ENCODE assay signal across 18 mouse cellular contexts in the genomic region with DNA sequence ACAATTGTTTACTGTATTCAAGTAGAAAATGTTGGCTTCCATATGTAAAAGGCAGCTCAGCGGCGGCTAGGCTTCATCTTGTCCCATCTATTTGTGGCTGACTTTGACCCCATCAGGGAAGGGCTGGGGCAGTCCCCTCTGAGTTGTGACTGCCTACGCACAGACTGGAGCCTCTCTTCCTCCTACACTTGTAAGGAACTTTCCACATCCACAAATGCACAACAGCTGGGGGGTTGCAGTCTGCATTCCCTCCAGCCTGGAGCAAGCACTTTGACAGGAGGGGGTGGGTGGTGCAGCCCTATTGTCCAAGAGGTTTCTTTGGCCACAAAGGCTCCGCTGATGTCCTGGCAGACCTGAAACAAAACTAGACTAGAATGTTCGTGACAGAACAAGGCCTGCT.
DNase-seq lines count a peak whose midpoint lies in the region; ATAC-seq and TF ChIP-seq lines count a peak whose summit lies in the region.
"Had no signal": no experiment of that assay in that cellular context is flagged by ENCODE, and none has a peak within 500 bp of the region (broad histone marks: within the 10 kb centered on the region; RNA-seq: fewer than 3 reads in every experiment).

No protein-coding gene starts in this region.

- H3K9ac ChIP-seq in heart, embryonic 11.5 days (ENCODE audit: low read depth, low read length) = no peak overlapping the region
- H3K9ac ChIP-seq in ES-E14 (ENCODE audit: insufficient read depth, low read depth, low read length, poor library complexity, severe bottlenecking) = no peak overlapping the region
- H3K9ac ChIP-seq: embryonic facial prominence, embryonic 13.5 days had no signal

- ATAC-seq in heart, embryonic 11.5 days (replicated peaks; ENCODE audit: insufficient number of reproducible peaks, low FRiP score, low TSS enrichment) = no peak
- ATAC-seq: forebrain, embryonic 14.5 days had no signal

- no peak overlapping the region for H3K4me2 ChIP-seq in heart, embryonic 11.5 days
- H3K4me2 ChIP-seq: embryonic facial prominence, embryonic 13.5 days had no signal

- no peak overlapping the region for H3K4me3 ChIP-seq in heart, embryonic 11.5 days (ENCODE audit: low read depth, low read length)
- no peak overlapping the region for H3K4me3 ChIP-seq in ES-E14 (ENCODE audit: insufficient read depth in 1 of 2, low read depth in 1 of 2, low read length in 2 of 2, poor library complexity in 1 of 2, severe bottlenecking in 1 of 2)
- H3K4me3 ChIP-seq: embryonic facial prominence, embryonic 13.5 days; erythroblast, embryonic 14.5 days; gastrocnemius, adult 2 months; midbrain, embryonic 10.5 days had no signal

- 0 out of 2 replicates have a peak, but pooled peaks cover 2% of the 10 kb centered on the region for H3K27me3 ChIP-seq in heart, embryonic 11.5 days (ENCODE audit: control insufficient read depth, insufficient read depth, low read length)
- H3K27me3 ChIP-seq: embryonic facial prominence, embryonic 13.5 days had no signal

- peak; percentile 27 to 36 for DNase-seq in heart, postnatal 10 days
- DNase-seq in kidney, postnatal 10 days = peak; percentile 43
- DNase-seq in kidney, adult 8-10 months = no peak
- DNase-seq in ES-E14 (ENCODE audit: low read depth, low spot score) (no peak), liver (no peak)
- no peak for DNase-seq in neural tube, embryonic 10.5 days (ENCODE audit: extremely low spot score, low spot score)
- DNase-seq: adrenal gland, postnatal 14 days; cerebellum, adult 2 months; cerebellum, postnatal 25 days; gastrocnemius, adult 2 months; kidney, adult 11 months; left cerebral cortex, postnatal 4 days; thymus, adult 2 months had no signal

- in situ Hi-C loops in ES-E14 (cut with MboI; ENCODE audit: low sequenced_read_pairs in 2 of 2, unreplicated experiment in 2 of 2) = no loop called here

- intact Hi-C loops in heart, postnatal 10 days (cut with DNase I) = no loop called here

- H3K36me3 ChIP-seq in heart, embryonic 11.5 days (ENCODE audit: control insufficient read depth, insufficient read depth, low read length) = no peaks in the 10 kb centered on the region
- no peaks in the 10 kb centered on the region for H3K36me3 ChIP-seq in ES-E14 (ENCODE audit: control insufficient read depth, insufficient read depth, low read length, poor library complexity, severe bottlenecking)
- H3K36me3 ChIP-seq: embryonic facial prominence, embryonic 13.5 days; midbrain, embryonic 10.5 days had no signal

- peaks cover 12% of the 10 kb centered on the region; the same call in 1 of the 2 replicates for H3K4me1 ChIP-seq in heart, embryonic 11.5 days (ENCODE audit: control insufficient read depth, insufficient read depth, low read length)
- peaks cover 13 to 21% of the 10 kb centered on the region in 2 experiments for H3K4me1 ChIP-seq in ES-E14 (ENCODE audit: control insufficient read depth in 2 of 2, insufficient read depth in 2 of 2, low read length in 2 of 2, poor library complexity in 1 of 2)

- H3K9me3 ChIP-seq in heart, embryonic 11.5 days (replicated peaks; ENCODE audit: control insufficient read depth, low read length) = no peaks in the 10 kb centered on the region
- H3K9me3 ChIP-seq in ES-E14 (ENCODE audit: control insufficient read depth, insufficient read depth, low read depth, low read length) = no peaks in the 10 kb centered on the region
- H3K9me3 ChIP-seq: embryonic facial prominence, embryonic 13.5 days had no signal

- WGBS in heart, embryonic 11.5 days (ENCODE audit: insufficient replicate concordance) = 74% methylated on average over 5 of the region's 5 CpGs

- no peak overlapping the region for H3K27ac ChIP-seq in heart, embryonic 11.5 days (ENCODE audit: low read depth, low read length)
- 0 out of 2 replicates have a peak overlapping the region, but pooled peaks have one; percentile 24 for H3K27ac ChIP-seq in ES-E14 (ENCODE audit: insufficient read depth, low read depth, low read length, poor library complexity, severe bottlenecking)
- H3K27ac ChIP-seq: embryonic facial prominence, embryonic 13.5 days; gastrocnemius, adult 2 months had no signal

TF ChIP-seq in ES-E14, 5 proteins besides CTCF, POLR2A, EP300 and RAD21:
- no peak for TF ChIP-seq ZC3H11A (IDR thresholded peaks at IDR 0.05; ENCODE audit: borderline replicate concordance, low read depth, low read length)
- TF ChIP-seq CHD2 (IDR thresholded peaks at IDR 0.05; ENCODE audit: low read depth, low read length) = no peak
- TF ChIP-seq MAFK (IDR thresholded peaks at IDR 0.05; ENCODE audit: insufficient read depth, low read depth, low read length) = no peak
- TF ChIP-seq ZNF384 (IDR thresholded peaks at IDR 0.05; ENCODE audit: low read depth, low read length) = no peak
- TF ChIP-seq HCFC1 (IDR thresholded peaks at IDR 0.05; ENCODE audit: borderline replicate concordance, insufficient read depth, low read length) = no peak

Comparison
In these comparisons a context has a peak if more than half of its experiments do, and no peak if none do; other contexts are left out.
1. DNase-seq: peak in heart, postnatal 10 days (2 of 2) and kidney, postnatal 10 days (single experiment); none in kidney, adult 8-10 months (0 of 2), ES-E14 (single experiment), liver (single experiment) and neural tube, embryonic 10.5 days (single experiment).